Mouse (Mus musculus) frontal cortex, postnatal 25 days (tissue): ENCODE data around the gene Phldb1.
"Not testable (repeated sequence)": the region's sequence is repeated elsewhere in the genome, so short reads cannot be mapped to it uniquely, and the experiment has no call there.

Experiments
- DNase-seq, 2 experiments: peaks; one replicate each; pipeline ENCODE4 v3.0.0; 2022; ENCODE audit warnings: low spot score in 2 of 2

Gene Phldb1

GRCm38 (mm10) chr9:44734524-44735494 lies at the start of gene Phldb1:
Phldb1 (minus strand) TSS chr9:44735198.
- DNase-seq: no peak

DNA sequence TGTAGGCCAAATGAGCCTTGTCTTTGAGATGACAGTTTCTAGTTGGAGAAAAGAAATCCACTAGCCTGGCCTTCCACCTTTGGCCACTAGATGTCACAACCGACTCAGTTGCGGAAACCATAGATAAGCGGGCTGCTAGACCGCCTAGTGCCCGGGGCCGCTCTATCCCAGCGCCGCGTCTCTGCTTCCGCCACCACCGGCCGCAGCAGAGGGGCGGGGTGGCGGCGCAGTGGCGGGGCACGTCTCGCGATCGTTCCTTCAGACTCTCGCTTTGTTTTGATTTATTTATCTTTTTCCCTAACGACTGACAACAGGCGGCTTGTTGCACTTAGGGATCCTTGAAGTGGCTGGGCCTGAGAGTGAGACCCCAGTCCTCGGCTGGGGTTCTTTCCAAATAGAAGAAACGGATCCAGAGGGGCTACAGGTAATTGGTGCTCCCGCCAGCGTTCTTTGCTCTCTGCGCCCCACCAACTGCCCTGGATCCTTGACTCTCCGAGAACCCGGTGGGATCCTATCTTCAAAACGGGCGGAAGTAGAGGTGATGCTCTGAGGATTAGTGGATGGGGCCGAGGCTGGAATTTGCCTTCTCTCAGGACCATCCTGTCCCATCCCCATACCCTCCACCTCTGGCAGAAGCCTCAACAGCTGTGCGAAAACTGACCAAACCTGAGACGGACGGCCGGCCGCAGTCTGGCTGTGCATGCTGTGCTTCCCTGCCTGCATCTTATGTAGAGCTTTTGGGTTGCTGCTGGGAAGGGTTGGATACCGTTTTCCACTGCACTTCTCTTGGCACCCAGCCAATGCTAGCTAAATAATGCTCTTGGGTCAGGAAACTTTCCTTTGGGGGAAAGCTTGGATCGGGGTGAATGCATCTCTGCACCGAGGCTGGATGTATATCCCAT lies 38.0 kb upstream of the Phldb1 start:
- DNase-seq: peak; percentile 91 to 96

GRCm38 (mm10) chr9:44772392-44772749 lies 37.4 kb upstream of the Phldb1 start:
- DNase-seq: no peak

DNA sequence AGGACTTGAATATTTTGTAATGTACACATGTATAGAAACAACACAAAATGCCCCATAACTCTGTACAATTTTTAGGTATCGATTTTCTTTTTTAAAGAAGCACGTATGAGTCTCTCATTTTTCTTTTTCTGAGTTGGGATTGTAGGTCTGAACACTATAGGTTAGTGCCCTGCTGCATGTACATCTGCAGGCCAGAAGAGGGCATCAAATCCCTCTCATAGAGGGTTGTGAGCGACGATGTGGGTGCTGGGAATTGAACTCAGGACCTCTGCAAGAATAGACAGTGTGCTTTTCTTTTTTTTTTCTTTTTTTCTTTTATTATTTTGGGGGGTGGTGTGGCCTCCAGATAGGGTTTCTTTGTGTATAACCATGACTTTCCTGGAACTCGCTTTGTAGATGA lies 36.4 kb upstream of the Phldb1 start:
- DNase-seq: no peak

DNA sequence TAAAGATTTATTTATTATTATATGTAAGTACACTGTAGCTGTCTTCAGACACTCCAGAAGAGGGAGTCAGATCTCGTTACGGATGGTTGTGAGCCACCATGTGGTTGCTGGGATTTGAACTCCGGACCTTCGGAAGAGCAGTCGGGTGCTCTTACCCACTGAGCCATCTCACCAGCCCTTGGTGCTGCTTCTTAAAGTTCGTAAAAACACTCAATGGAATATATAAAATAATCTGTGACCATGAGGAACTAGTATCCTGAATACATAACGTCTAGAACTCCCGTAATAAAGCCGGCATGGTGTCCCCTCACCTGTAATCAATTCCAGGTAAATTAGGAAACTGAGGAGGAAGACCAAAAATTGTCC lies 33.0 kb upstream of the Phldb1 start:
- DNase-seq: not testable (repeated sequence)

DNA sequence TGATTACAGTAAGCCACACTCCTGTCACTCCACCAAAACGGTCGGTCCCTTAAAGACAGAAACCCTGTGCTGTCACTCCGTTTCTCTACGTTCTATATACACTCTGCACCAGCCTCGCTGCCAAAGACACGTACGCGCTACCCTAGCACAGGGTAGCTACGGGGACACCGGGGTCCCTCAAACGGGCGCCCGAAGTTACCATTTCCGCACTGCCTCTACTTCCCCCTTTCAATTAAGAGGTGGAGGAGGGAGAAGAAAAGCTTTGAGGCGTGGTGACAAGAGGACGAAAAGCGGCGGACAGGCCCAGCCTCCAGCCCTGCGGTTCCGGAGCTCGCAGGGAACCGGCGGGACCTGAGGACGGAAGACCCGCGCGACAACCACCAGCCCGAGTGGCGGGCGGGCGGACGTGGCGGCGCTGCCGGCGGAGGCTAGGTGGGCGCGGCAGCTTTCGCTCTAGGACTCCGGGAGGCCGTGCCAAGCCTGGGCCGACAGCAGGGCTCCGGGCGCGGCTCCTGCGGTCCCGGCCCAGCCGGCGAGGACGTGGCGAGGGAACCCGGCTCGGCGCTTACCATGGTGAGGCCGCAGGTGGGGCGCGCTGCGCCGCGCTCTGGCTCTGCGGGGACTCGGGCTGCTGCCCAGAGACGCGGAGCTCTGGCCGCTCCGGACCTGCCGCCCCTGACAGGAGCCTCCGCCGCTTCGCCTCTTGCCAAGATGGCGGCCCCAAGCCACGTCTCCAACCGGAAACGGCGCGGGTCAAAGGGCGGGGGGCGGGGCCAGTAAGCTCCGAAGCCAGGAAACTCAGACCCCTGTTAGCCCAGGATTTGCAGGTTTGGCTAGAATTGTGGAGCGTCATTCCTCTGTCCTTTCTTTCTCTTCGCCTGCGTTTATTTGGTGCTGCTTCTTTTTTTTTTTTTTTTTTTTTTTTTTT lies 32.4 kb upstream of the Phldb1 start, which contains the start of the genes Arcn1 and Ift46:
Gene Arcn1 (minus strand): TSS at position 745 of the 928 bp plus-strand sequence.
Gene Ift46 (plus strand): TSS at position 808 of the 928 bp plus-strand sequence.
- DNase-seq: peak; percentile 65 to 72

GRCm38 (mm10) chr9:44760873-44761272 lies 25.9 kb upstream of the Phldb1 start:
- DNase-seq: no peak

GRCm38 (mm10) chr9:44748473-44748872 lies 13.5 kb upstream of the Phldb1 start:
- DNase-seq: no peak

GRCm38 (mm10) chr9:44747341-44747740 lies 12.3 kb upstream of the Phldb1 start:
- no peak for DNase-seq

GRCm38 (mm10) chr9:44746666-44747065 lies 11.7 kb upstream of the Phldb1 start:
- DNase-seq: no peak

DNA sequence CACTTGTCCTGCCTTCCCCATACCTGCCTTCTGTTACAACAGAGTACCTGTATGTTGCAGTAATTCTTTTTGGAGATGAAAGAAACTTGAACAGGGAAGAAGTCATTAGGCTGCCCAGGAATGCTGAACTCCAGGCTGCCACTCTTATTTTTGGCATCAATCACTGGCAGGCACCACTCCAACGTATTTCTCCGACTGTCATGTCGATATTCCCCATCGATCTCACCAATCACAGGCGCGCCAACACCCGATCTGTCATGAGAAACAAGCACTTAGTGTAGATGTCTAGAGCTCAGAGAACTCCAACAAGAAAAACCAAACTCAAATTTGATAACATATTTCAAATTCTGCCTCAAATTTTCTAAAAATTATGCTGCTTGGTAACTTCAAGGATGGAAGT lies 10.4 kb upstream of the Phldb1 start:
- DNase-seq: no peak

DNA sequence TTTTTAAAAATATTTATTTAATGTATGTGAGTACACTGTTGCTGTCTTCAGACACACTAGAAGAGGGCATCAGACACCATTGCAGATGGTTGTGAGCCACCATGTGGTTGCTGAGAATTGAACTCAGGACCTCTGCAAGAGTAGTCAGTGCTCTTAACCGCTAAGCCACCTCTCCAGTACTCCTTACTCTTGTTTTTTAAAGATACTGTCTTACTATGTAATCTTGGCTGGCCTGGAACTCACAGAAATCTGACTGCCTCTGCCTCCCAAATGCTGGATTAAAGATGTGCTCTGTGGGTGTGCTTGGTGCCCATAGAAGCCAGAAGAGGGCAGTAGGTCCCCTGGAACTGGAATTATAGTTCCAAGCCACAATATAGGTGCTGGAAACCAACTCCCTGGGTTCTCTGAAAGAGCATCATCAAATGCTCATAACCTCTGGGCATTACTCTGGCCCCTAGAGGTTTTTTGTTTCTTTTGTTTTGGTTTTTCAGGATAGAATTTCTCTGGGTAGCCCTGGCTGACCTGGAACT lies 5.7 kb upstream of the Phldb1 start:
- DNase-seq: no peak

GRCm38 (mm10) chr9:44737240-44737949 lies 2.4 kb upstream of the Phldb1 start:
- no peak for DNase-seq

DNA sequence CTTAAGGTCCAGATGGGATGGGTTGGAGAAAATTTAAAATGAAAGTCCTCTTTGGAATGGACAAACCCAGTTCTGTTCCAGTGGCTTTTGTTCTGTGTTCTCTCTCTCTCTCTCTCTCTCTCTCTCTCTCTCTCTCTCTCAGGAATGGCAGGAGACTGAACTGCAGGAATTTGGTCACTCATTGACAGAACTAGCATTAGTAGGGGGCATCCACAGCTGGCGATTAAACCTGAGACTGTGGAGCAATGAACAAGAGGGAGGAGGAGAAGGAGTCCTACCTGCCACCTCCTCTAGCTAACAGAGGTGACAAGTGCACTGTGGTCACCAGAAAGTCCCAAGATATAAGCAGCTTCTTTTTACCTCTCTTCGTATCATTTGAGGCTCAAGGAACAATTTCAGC lies 1.3 kb upstream of the Phldb1 start:
- no peak for DNase-seq

- no peak for DNase-seq
These were observed 888 bp upstream of the Phldb1 start for GRCm38 (mm10) chr9:44735886-44736285.

DNA sequence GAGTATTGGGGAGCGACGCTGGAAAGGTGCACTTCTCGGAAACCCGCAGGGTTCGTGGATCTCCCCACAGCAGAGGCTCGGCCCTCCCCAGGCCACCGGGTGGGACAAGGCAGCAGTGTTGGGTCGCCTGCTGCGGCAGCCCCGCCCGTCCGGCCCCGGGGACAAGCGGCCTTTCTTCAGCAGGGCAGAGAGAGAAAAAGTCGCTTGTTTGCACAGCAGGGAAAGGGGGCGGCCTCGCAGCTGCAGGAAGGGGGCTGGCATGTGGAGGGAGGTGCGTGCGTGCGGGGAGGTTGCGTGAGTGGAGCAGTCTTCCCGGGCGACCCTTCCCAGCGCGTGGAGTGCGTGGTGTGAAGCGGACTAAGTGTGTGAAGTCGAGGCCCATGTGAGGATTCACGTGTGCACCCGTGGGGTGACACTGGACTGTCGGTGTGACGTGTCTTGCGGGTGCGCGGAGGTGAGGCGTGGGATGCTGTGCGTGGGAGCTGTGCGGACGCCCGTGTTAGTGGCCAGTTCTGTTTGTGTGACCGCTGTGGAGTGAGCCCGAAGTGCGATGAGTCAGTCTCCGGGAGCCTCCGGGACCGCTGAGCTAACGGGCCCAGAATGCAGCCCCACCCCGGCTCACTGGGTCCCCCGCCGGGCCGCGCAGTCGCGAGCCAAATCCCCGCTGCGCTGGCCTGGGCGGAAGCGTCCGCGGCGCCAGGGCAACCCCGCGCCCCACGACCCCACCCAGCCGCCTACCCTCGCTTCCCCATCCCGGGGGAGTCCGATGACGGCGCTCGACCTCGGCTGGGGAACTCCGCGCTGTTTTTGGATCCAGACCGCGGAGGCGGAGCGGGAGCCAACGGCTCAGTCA lies 1.1 kb downstream of the Phldb1 start:
- peak in 1 of 2 experiments; percentile 39 for DNase-seq

DNA sequence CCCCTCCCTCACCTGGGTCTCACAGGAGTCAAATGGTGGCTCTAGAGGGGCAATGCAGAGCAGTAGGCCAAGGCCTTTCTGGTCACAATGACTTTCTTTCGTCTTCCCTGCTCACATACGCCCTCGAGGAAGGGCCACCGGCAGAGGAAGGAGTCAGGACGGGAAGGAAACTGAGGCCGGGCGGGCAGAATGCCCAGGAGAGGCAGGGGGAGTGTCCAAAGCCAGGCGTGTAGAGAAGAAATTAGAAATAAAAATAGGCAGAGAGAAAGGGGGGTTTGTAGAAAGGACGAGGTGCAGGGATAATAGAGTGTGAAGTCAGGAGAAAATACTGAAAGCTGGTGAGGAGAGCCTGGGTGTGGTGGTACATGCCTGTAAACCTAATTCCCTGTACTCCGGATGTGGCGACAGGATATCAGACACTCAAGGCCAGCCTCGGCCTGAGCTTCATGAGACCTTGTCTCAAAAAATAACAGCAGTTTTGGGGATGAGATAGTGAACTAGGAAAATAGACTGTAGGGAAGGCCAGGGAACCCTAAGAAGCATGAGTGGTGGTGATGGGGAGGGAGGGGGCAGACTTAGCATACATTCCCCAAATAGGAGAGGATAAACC lies 2.0 kb downstream of the Phldb1 start:
- DNase-seq: no peak

DNA sequence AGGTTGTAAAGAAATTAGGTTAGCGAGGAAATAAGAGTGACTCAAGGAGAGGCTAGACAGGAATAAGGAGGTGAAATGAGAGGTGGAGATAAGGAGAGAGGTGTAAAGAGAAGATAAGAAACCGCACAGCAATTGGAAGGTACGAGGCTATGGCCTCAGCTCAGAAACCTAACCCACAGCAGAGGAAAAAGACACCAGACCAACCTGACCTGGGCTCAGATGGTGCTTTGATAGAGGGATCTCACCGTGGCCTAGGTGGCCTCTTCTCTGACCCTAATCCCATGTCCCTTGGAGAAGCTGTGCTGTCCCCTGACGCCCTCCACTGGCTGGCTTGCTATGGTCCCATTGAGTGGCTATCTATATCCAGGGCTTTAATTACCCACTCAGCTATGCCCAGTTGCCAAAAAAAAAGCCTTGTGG lies 2.9 kb downstream of the Phldb1 start:
- no peak for DNase-seq

DNA sequence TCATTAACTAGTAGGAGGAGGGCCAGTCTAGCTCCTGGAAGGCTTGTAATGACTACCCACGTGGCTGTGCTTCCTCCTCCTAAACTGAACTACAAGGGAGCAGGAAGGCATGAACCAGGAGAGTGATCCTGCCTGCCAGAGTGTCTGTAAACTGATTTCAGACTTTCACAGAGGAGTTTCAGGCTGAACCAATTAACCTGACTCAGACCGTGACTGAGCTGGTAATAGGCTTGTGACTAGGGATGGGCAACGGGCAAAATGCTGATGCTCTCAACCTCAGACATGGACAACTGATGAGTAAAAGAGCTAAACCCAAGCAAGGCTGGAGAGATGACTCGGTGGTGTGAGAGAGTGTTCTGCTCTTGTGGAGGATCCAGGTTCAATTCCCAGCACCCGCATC lies 7.6 kb downstream of the Phldb1 start:
- DNase-seq: no peak
